Mouse (Mus musculus): ENCODE measurements around the gene Olfr1496. TPM values are rescaled to one million over a fixed set of nuclear protein-coding genes. Genes with fewer than 3 reads are reported as not detected.

Gene Olfr1496
- polyA plus RNA-seq, 1 experiment from 2014 or later, result not detected

GRCm38 (mm10) chr19:13819347-13819746 lies 41.7 kb downstream of the Olfr1496 start, which contains the start of gene Olfr1499:
Gene Olfr1499, minus strand, starts transcription at chr19:13819447.
- H3K9ac ChIP-seq (replicated peaks; ENCODE audit: low read length), result no peak within 1 kb of the TSS
- no peak within 1 kb of the TSS for H3K4me2 ChIP-seq (ENCODE audit: low read length)
- H3K27ac ChIP-seq (replicated peaks; ENCODE audit: low read depth, low read length), result no peak within 1 kb of the TSS
- ATAC-seq (ENCODE audit: low FRiP score, low TSS enrichment) (no peak), DNase-seq (no peak)
- no peaks in the 10 kb centered on the region for H3K36me3 ChIP-seq (ENCODE audit: control insufficient read depth, insufficient read depth, low read length)
- H3K4me3 ChIP-seq (replicated peaks; ENCODE audit: low read depth, low read length), result no peak within 1 kb of the TSS
- no peaks in the 10 kb centered on the region for H3K9me3 ChIP-seq (ENCODE audit: control insufficient read depth, low read length)
- H3K4me1 ChIP-seq (ENCODE audit: control insufficient read depth, insufficient read depth, low read length), result no peaks in the 10 kb centered on the region
- H3K27me3 ChIP-seq (ENCODE audit: control insufficient read depth, insufficient read depth, low read length), result no peaks in the 10 kb centered on the region

GRCm38 (mm10) chr19:13820847-13821246 lies 43.2 kb downstream of the Olfr1496 start:
- 78% methylated on average over 5 of the region's 5 CpGs for WGBS

GRCm38 (mm10) chr19:13828447-13828846 lies 50.8 kb downstream of the Olfr1496 start:
- no peaks in the 10 kb centered on the region for H3K9me3 ChIP-seq (ENCODE audit: control insufficient read depth, low read length)
- H3K4me2 ChIP-seq (ENCODE audit: low read length), result no peak overlapping the region
- no peaks in the 10 kb centered on the region for H3K27me3 ChIP-seq (ENCODE audit: control insufficient read depth, insufficient read depth, low read length)
- H3K9ac ChIP-seq (replicated peaks; ENCODE audit: low read length), result no peak overlapping the region
- no peaks in the 10 kb centered on the region for H3K4me1 ChIP-seq (ENCODE audit: control insufficient read depth, insufficient read depth, low read length)
- no peak overlapping the region for H3K4me3 ChIP-seq (replicated peaks; ENCODE audit: low read depth, low read length)
- no peak overlapping the region for H3K27ac ChIP-seq (replicated peaks; ENCODE audit: low read depth, low read length)
- no peaks in the 10 kb centered on the region for H3K36me3 ChIP-seq (ENCODE audit: control insufficient read depth, insufficient read depth, low read length)
- DNase-seq, result no peak
- no peak for ATAC-seq (ENCODE audit: low FRiP score, low TSS enrichment)
- WGBS, result 51% methylated on average over 3 of the region's 3 CpGs

More at GRCm38 (mm10) chr19:13820847-13821246, 43.2 kb downstream of the Olfr1496 start:
- Histone ChIP-seq H3K4me1 (ENCODE audit: control insufficient read depth, insufficient read depth, low read length) (no peaks in the 10 kb centered on the region), H3K4me3 (replicated peaks; ENCODE audit: low read depth, low read length) (no peak overlapping the region), H3K9me3 (ENCODE audit: control insufficient read depth, low read length) (no peaks in the 10 kb centered on the region), H3K27me3 (ENCODE audit: control insufficient read depth, insufficient read depth, low read length) (no peaks in the 10 kb centered on the region), H3K4me2 (ENCODE audit: low read length) (no peak overlapping the region), H3K36me3 (ENCODE audit: control insufficient read depth, insufficient read depth, low read length) (no peaks in the 10 kb centered on the region), H3K9ac (replicated peaks; ENCODE audit: low read length) (no peak overlapping the region), H3K27ac (replicated peaks; ENCODE audit: low read depth, low read length) (no peak overlapping the region)
- DNase-seq (no peak), ATAC-seq (ENCODE audit: low FRiP score, low TSS enrichment) (no peak)

- ATAC-seq (ENCODE audit: low FRiP score, low TSS enrichment) (no peak), DNase-seq (no peak)
- Histone ChIP-seq H3K4me1 (ENCODE audit: control insufficient read depth, insufficient read depth, low read length) (no peaks in the 10 kb centered on the region), H3K9ac (replicated peaks; ENCODE audit: low read length) (no peak within 1 kb of the TSS), H3K4me3 (replicated peaks; ENCODE audit: low read depth, low read length) (no peak within 1 kb of the TSS), H3K36me3 (ENCODE audit: control insufficient read depth, insufficient read depth, low read length) (no peaks in the 10 kb centered on the region), H3K4me2 (ENCODE audit: low read length) (no peak within 1 kb of the TSS), H3K27ac (replicated peaks; ENCODE audit: low read depth, low read length) (no peak within 1 kb of the TSS), H3K9me3 (ENCODE audit: control insufficient read depth, low read length) (no peaks in the 10 kb centered on the region), H3K27me3 (ENCODE audit: control insufficient read depth, insufficient read depth, low read length) (no peaks in the 10 kb centered on the region)
These were observed 52.7 kb downstream of the Olfr1496 start, which contains the start of gene Olfr1500 for GRCm38 (mm10) chr19:13830388-13830787. Gene Olfr1500, minus strand, starts transcription at chr19:13830488.

Other genes with a start within 250 kb of the Olfr1496 start
- gene Olfr1480, start 250.0 kb upstream of the Olfr1496 start, polyA plus RNA-seq (2014; fragmentation: Nextera tagmentation; extraction: Ambion mirVana), result not detected in 2 replicates
- not detected in 2 replicates for gene Olfr1484, start 194.4 kb upstream of the Olfr1496 start, polyA plus RNA-seq (2014; fragmentation: Nextera tagmentation; extraction: Ambion mirVana)
- gene Olfr1487, start 160.5 kb upstream of the Olfr1496 start, polyA plus RNA-seq (2014; fragmentation: Nextera tagmentation; extraction: Ambion mirVana), result not detected in 2 replicates
- gene Olfr1489, start 146.3 kb upstream of the Olfr1496 start, polyA plus RNA-seq (2014; fragmentation: Nextera tagmentation; extraction: Ambion mirVana), result not detected in 2 replicates
- not detected in 2 replicates for gene Olfr1490, start 126.8 kb upstream of the Olfr1496 start, polyA plus RNA-seq (2014; fragmentation: Nextera tagmentation; extraction: Ambion mirVana)
- not detected in 2 replicates for gene Olfr1491, start 80.6 kb upstream of the Olfr1496 start, polyA plus RNA-seq (2014; fragmentation: Nextera tagmentation; extraction: Ambion mirVana)
- not detected in 2 replicates for gene Olfr1493-ps1, start 54.6 kb upstream of the Olfr1496 start, polyA plus RNA-seq (2014; fragmentation: Nextera tagmentation; extraction: Ambion mirVana)
- gene Olfr1494, start 38.1 kb upstream of the Olfr1496 start, polyA plus RNA-seq (2014; fragmentation: Nextera tagmentation; extraction: Ambion mirVana), result not detected in 2 replicates
- not detected in 2 replicates for gene Olfr1495, start 13.3 kb upstream of the Olfr1496 start, polyA plus RNA-seq (2014; fragmentation: Nextera tagmentation; extraction: Ambion mirVana)
- not detected in 2 replicates for gene Olfr1497, start 20.3 kb downstream of the Olfr1496 start, polyA plus RNA-seq (2014; fragmentation: Nextera tagmentation; extraction: Ambion mirVana)
- not detected in 2 replicates for gene Olfr1499, start 41.6 kb downstream of the Olfr1496 start, polyA plus RNA-seq (2014; fragmentation: Nextera tagmentation; extraction: Ambion mirVana)
- gene Olfr1500, start 52.6 kb downstream of the Olfr1496 start, polyA plus RNA-seq (2014; fragmentation: Nextera tagmentation; extraction: Ambion mirVana), result not detected in 2 replicates
- not detected in 2 replicates for gene Olfr1501, start 72.8 kb downstream of the Olfr1496 start, polyA plus RNA-seq (2014; fragmentation: Nextera tagmentation; extraction: Ambion mirVana)
- gene Olfr1502, start 83.9 kb downstream of the Olfr1496 start, polyA plus RNA-seq (2014; fragmentation: Nextera tagmentation; extraction: Ambion mirVana), result not detected in 2 replicates
- not detected in 2 replicates for gene Olfr1504, start 120.0 kb downstream of the Olfr1496 start, polyA plus RNA-seq (2014; fragmentation: Nextera tagmentation; extraction: Ambion mirVana)
- gene Olfr1505, start 135.7 kb downstream of the Olfr1496 start, polyA plus RNA-seq (2014; fragmentation: Nextera tagmentation; extraction: Ambion mirVana), result not detected in 2 replicates

Measured in midbrain, embryonic 14.5 days (tissue).